Mouse (Mus musculus): ENCODE measurements at regions not wholly inside any gene's neighbourhood (a gene's known extent, or its start where the extent isn't known, plus 50 kb on each side); places are given as distances from the start of the nearest gene placed in this dataset.
"Not testable (repeated sequence)": the region's sequence is repeated elsewhere in the genome, so short reads cannot be mapped to it uniquely, and the experiment has no call there.

GRCm38 (mm10) chr12:20884104-20884503, 106.2 kb upstream of the Asap2 start:
- not testable (repeated sequence) for H3K4me3 ChIP-seq (ENCODE audit: low read depth, low read length)

GRCm38 (mm10) chr12:20920653-20921397, 69.4 kb upstream of the Asap2 start:
- H3K4me2 ChIP-seq (ENCODE audit: low read length), result peak overlapping the region; percentile 36
- under 1% methylated on average over 68 of the region's 87 CpGs for WGBS
- H3K9me3 ChIP-seq (ENCODE audit: control insufficient read depth, low read length), result peaks cover 15% of the 10 kb centered on the region
- H3K4me3 ChIP-seq (ENCODE audit: low read depth, low read length), result peak overlapping the region; percentile 82
- H3K27me3 ChIP-seq (replicated peaks; ENCODE audit: control insufficient read depth, insufficient read depth, low read length); H3K36me3 ChIP-seq (ENCODE audit: control insufficient read depth, insufficient read depth, low read length); H3K4me1 ChIP-seq (replicated peaks; ENCODE audit: control insufficient read depth, insufficient read depth, low read length): not testable (repeated sequence)
- peak overlapping the region; percentile 91 for H3K27ac ChIP-seq (ENCODE audit: low read depth)
- H3K9ac ChIP-seq (ENCODE audit: low read length), result peak overlapping the region; percentile 91
- ATAC-seq (replicated peaks; ENCODE audit: low FRiP score, low TSS enrichment, low read depth), result peak; percentile 100
- peak; percentile 89 for DNase-seq (ENCODE audit: low spot score)

More at GRCm38 (mm10) chr12:20884104-20884503, 106.2 kb upstream of the Asap2 start:
- H3K27ac ChIP-seq (ENCODE audit: low read depth); H3K4me2 ChIP-seq (ENCODE audit: low read length); H3K9me3 ChIP-seq (ENCODE audit: control insufficient read depth, low read length); H3K9ac ChIP-seq (ENCODE audit: low read length); H3K27me3 ChIP-seq (replicated peaks; ENCODE audit: control insufficient read depth, insufficient read depth, low read length); H3K4me1 ChIP-seq (replicated peaks; ENCODE audit: control insufficient read depth, insufficient read depth, low read length); ATAC-seq (replicated peaks; ENCODE audit: low FRiP score, low TSS enrichment, low read depth); H3K36me3 ChIP-seq (ENCODE audit: control insufficient read depth, insufficient read depth, low read length); DNase-seq (ENCODE audit: low spot score): not testable (repeated sequence)
- WGBS, result 69% methylated on average over 6 of the region's 6 CpGs

GRCm38 (mm10) chr12:20921398-20922023, 68.7 kb upstream of the Asap2 start:
- not testable (repeated sequence) for H3K9me3 ChIP-seq (ENCODE audit: control insufficient read depth, low read length); ATAC-seq (replicated peaks; ENCODE audit: low FRiP score, low TSS enrichment, low read depth); H3K27me3 ChIP-seq (replicated peaks; ENCODE audit: control insufficient read depth, insufficient read depth, low read length); H3K27ac ChIP-seq (ENCODE audit: low read depth); H3K4me1 ChIP-seq (replicated peaks; ENCODE audit: control insufficient read depth, insufficient read depth, low read length); H3K36me3 ChIP-seq (ENCODE audit: control insufficient read depth, insufficient read depth, low read length); H3K9ac ChIP-seq (ENCODE audit: low read length)
- peak overlapping the region; percentile 23; the same call in 1 of the 2 replicates for H3K4me2 ChIP-seq (ENCODE audit: low read length)
- peak; percentile 66 for DNase-seq (ENCODE audit: low spot score)
- WGBS, result 17% methylated on average over 9 of the region's 15 CpGs
- H3K4me3 ChIP-seq (ENCODE audit: low read depth, low read length), result peak overlapping the region; percentile 82

GRCm38 (mm10) chr12:20928966-20929365, 61.3 kb upstream of the Asap2 start:
- H3K36me3 ChIP-seq (ENCODE audit: control insufficient read depth, insufficient read depth, low read length); H3K4me1 ChIP-seq (replicated peaks; ENCODE audit: control insufficient read depth, insufficient read depth, low read length); ATAC-seq (replicated peaks; ENCODE audit: low FRiP score, low TSS enrichment, low read depth); H3K4me3 ChIP-seq (ENCODE audit: low read depth, low read length); H3K9me3 ChIP-seq (ENCODE audit: control insufficient read depth, low read length); H3K4me2 ChIP-seq (ENCODE audit: low read length); H3K27ac ChIP-seq (ENCODE audit: low read depth); H3K9ac ChIP-seq (ENCODE audit: low read length); H3K27me3 ChIP-seq (replicated peaks; ENCODE audit: control insufficient read depth, insufficient read depth, low read length): not testable (repeated sequence)
- WGBS, result 39% methylated on average over 3 of the region's 3 CpGs
- peak; percentile 88 for DNase-seq (ENCODE audit: low spot score)
